Mouse (Mus musculus) MEL (cell line): ENCODE data around the gene Scgb1c1. TPM values are rescaled to one million over a fixed set of nuclear protein-coding genes. Genes with fewer than 3 reads are reported as not detected.

Source experiments
- DNase-seq: peaks from one replicate; pipeline ENCODE4 v3.0.0; 2011; ENCODE audit warnings: low read depth, low spot score
- H3K27ac ChIP-seq: 2 replicates; pipeline ENCODE4 v1.5.1; 2012; ENCODE audit warnings: low read depth, mild to moderate bottlenecking, control low read depth, low read length, moderate library complexity; ENCODE audit not compliant: control insufficient read depth
- H3K27me3 ChIP-seq, 2 experiments: fragments of 150-350 bp in 1 of 2; sonication (generic) in 1 of 2; 2 replicates each; pipeline ENCODE4 v1.6.1; 2012; ENCODE audit warnings: low read length in 2 of 2, mild to moderate bottlenecking in 2 of 2, improper control_type of control experiment in 1 of 2, moderate library complexity in 1 of 2; ENCODE audit not compliant: insufficient read depth in 2 of 2, control insufficient read depth in 1 of 2
- H3K36me3 ChIP-seq, 2 experiments: 2 replicates each; pipeline ENCODE4 v1.6.1; 2012 to 2014; ENCODE audit warnings: low read length in 2 of 2, improper control_type of control experiment in 1 of 2, inconsistent platforms in 1 of 2, mild to moderate bottlenecking in 1 of 2; ENCODE audit not compliant: insufficient read depth in 2 of 2, control insufficient read depth in 1 of 2
- H3K4me1 ChIP-seq, 2 experiments: fragments of 150-350 bp in 1 of 2; sonication (generic) in 1 of 2; 2 replicates each; pipeline ENCODE4 v1.6.1; 2012; ENCODE audit warnings: low read length in 2 of 2, improper control_type of control experiment in 1 of 2, mild to moderate bottlenecking in 1 of 2; ENCODE audit not compliant: insufficient read depth in 2 of 2, control insufficient read depth in 1 of 2
- H3K4me3 ChIP-seq, 2 experiments: fragments of 150-350 bp in 1 of 2; sonication (generic) in 1 of 2; 2 replicates each; pipeline ENCODE4 v1.5.1; 2012; ENCODE audit warnings: low read depth in 2 of 2, low read length in 2 of 2, mild to moderate bottlenecking in 2 of 2, moderate library complexity in 2 of 2, control low read depth in 1 of 2, improper control_type of control experiment in 1 of 2; ENCODE audit not compliant: control insufficient read depth in 1 of 2, insufficient read depth in 1 of 2
- H3K79me2 ChIP-seq: 2 replicates; pipeline ENCODE4 v1.6.1; 2012; ENCODE audit warnings: mild to moderate bottlenecking, low read length, moderate library complexity; ENCODE audit not compliant: control insufficient read depth, poor library complexity, insufficient read depth
- H3K9ac ChIP-seq: 2 replicates; pipeline ENCODE4 v1.6.1; 2012; ENCODE audit warnings: low read depth, mild to moderate bottlenecking, control low read depth, low read length, moderate library complexity; ENCODE audit not compliant: control insufficient read depth, poor library complexity, severe bottlenecking
- H3K9me3 ChIP-seq: fragments of 150-350 bp; sonication (generic); replicated peaks from 2 replicates; pipeline ENCODE4 v1.6.1; 2012; ENCODE audit warnings: mild to moderate bottlenecking, low read length, improper control_type of control experiment, moderate library complexity; ENCODE audit not compliant: insufficient read depth
- BHLHE40 ChIP-seq: IDR thresholded peaks from 2 replicates; pipeline ENCODE4 v1.6.1; 2012; ENCODE audit warnings: low read depth, mild to moderate bottlenecking, inconsistent platforms, low read length, improper control_type of control experiment, borderline replicate concordance
- EP300 ChIP-seq, 2 experiments: IDR thresholded peaks; 2 replicates each; pipeline ENCODE4 v1.6.1; 2011; ENCODE audit warnings: improper control_type of control experiment in 2 of 2, low read length in 2 of 2, low read depth in 1 of 2, mild to moderate bottlenecking in 1 of 2
- ETS1 ChIP-seq: IDR thresholded peaks from 2 replicates; pipeline ENCODE4 v1.6.1; 2012; ENCODE audit warnings: low read depth, mild to moderate bottlenecking, inconsistent platforms, low read length, improper control_type of control experiment, moderate library complexity
- HCFC1 ChIP-seq: IDR thresholded peaks from 2 replicates; pipeline ENCODE4 v1.6.1; 2012; ENCODE audit warnings: low read depth, mild to moderate bottlenecking, inconsistent platforms, low read length, improper control_type of control experiment, moderate library complexity
- KAT2A ChIP-seq: conservative IDR thresholded peaks from 2 replicates; pipeline ENCODE4 v1.6.1; 2012; ENCODE audit warnings: low read depth, low read length, improper control_type of control experiment, inconsistent platforms
- MAFK ChIP-seq: IDR thresholded peaks from 2 replicates; pipeline ENCODE4 v1.6.1; 2011; ENCODE audit warnings: low read depth, mild to moderate bottlenecking, low read length, improper control_type of control experiment, borderline replicate concordance
- MYC ChIP-seq: IDR thresholded peaks from 2 replicates; pipeline ENCODE4 v1.6.1; 2011; ENCODE audit warnings: low read depth, mild to moderate bottlenecking, low read length, improper control_type of control experiment, moderate library complexity
- NRF1 ChIP-seq: IDR thresholded peaks from 2 replicates; pipeline ENCODE4 v1.6.1; 2014; ENCODE audit warnings: low read depth, mild to moderate bottlenecking, inconsistent platforms, low read length, improper control_type of control experiment, moderate library complexity; ENCODE audit not compliant: poor library complexity, insufficient read depth, severe bottlenecking
- POLR2A ChIP-seq, 2 experiments: IDR thresholded peaks; 2 replicates each; pipeline ENCODE4 v1.6.1; 2011 to 2012; ENCODE audit warnings: low read length in 2 of 2, mild to moderate bottlenecking in 2 of 2, control low read depth in 1 of 2, improper control_type of control experiment in 1 of 2, low read depth in 1 of 2, moderate library complexity in 1 of 2; ENCODE audit not compliant: control insufficient read depth in 1 of 2, insufficient read depth in 1 of 2, poor library complexity in 1 of 2
- POLR2AphosphoS5 ChIP-seq: IDR thresholded peaks from 2 replicates; pipeline ENCODE4 v1.6.1; 2012; ENCODE audit warnings: low read depth, borderline replicate concordance, mild to moderate bottlenecking, inconsistent platforms, low read length, moderate library complexity, mixed read lengths
- RAD21 ChIP-seq: IDR thresholded peaks from 2 replicates; pipeline ENCODE4 v1.6.1; 2011; ENCODE audit warnings: mild to moderate bottlenecking, low read depth, low read length, improper control_type of control experiment
- RCOR1 ChIP-seq: IDR thresholded peaks from 2 replicates; pipeline ENCODE4 v1.6.1; 2012; ENCODE audit warnings: low read depth, mild to moderate bottlenecking, inconsistent platforms, low read length, improper control_type of control experiment
- SIN3A ChIP-seq: IDR thresholded peaks from 2 replicates; pipeline ENCODE4 v1.6.1; 2012; ENCODE audit warnings: low read length, improper control_type of control experiment, inconsistent platforms
- SMC3 ChIP-seq: IDR thresholded peaks from 2 replicates; pipeline ENCODE4 v1.6.1; 2011; ENCODE audit warnings: low read depth, low read length, improper control_type of control experiment
- TAL1 ChIP-seq: IDR thresholded peaks from 2 replicates; pipeline ENCODE4 v1.6.1; 2012; ENCODE audit warnings: mild to moderate bottlenecking, inconsistent platforms, low read length, moderate library complexity, mixed read lengths
- TBP ChIP-seq: IDR thresholded peaks from 2 replicates; pipeline ENCODE4 v1.8.0; 2011; ENCODE audit warnings: low read depth, low read length, improper control_type of control experiment
- USF1 ChIP-seq: IDR thresholded peaks from 2 replicates; pipeline ENCODE4 v1.6.1; 2014; ENCODE audit warnings: low read depth, mild to moderate bottlenecking, inconsistent platforms, low read length, improper control_type of control experiment, moderate library complexity
- USF2 ChIP-seq, 2 experiments: IDR thresholded peaks; 2 replicates each; pipeline ENCODE4 v1.6.1; 2011 to 2012; ENCODE audit warnings: improper control_type of control experiment in 2 of 2, low read length in 2 of 2, borderline replicate concordance in 1 of 2, inconsistent platforms in 1 of 2, low read depth in 1 of 2, mild to moderate bottlenecking in 1 of 2; ENCODE audit not compliant: insufficient read depth in 1 of 2
- ZKSCAN1 ChIP-seq: IDR thresholded peaks from 2 replicates; pipeline ENCODE4 v1.6.1; 2012; ENCODE audit warnings: low read depth, mild to moderate bottlenecking, inconsistent platforms, low read length, improper control_type of control experiment, moderate library complexity
- polyA plus RNA-seq, 2 experiments: library from polyadenylated mRNA; stranded (reverse) in 1 of 2; unstranded in 1 of 2; fragments of >175 nt in 1 of 2; fragments of >200 nt in 1 of 2; gene quantifications; 2 replicates each; pipeline versions ENCODE4 v1.2.1 to v1.2.4; 2012; ENCODE audit warnings: low replicate concordance in 2 of 2, low read depth in 1 of 2; ENCODE audit not compliant: insufficient read length in 2 of 2, insufficient read depth in 1 of 2, missing spikeins in 1 of 2
- total RNA-seq: library from RNA; depleted of rRNA; stranded (reverse); fragments of 300-350 nt; gene quantifications from 2 replicates; pipeline ENCODE4 v1.2.3, GENCODE M21; 2012; rRNA removed

Gene Scgb1c1
- total and polyA plus RNA-seq, 3 experiments: not detected

GRCm38 (mm10) chr7:140894611-140895010, 49.3 kb downstream of the Scgb1c1 start:
- no peak for DNase-seq
- Histone ChIP-seq H3K4me3 (no peak overlapping the region), H3K27me3 (no peaks in the 10 kb centered on the region), H3K36me3 (peaks cover 3 to 5% of the 10 kb centered on the region in 2 experiments; a peak in 3 of 4 replicates), H3K9ac (no peak overlapping the region), H3K9me3 (no peaks in the 10 kb centered on the region), H3K27ac (no peak overlapping the region), H3K4me1 (peaks cover 0 to 7% of the 10 kb centered on the region in 2 experiments; a peak in 2 of 4 replicates), H3K79me2 (no peaks in the 10 kb centered on the region)
- no peak for TF ChIP-seq POLR2A (IDR thresholded peaks at IDR 0.05; ENCODE audit: control insufficient read depth in 1 of 2, insufficient read depth in 1 of 2, low read depth in 1 of 2, low read length in 2 of 2, poor library complexity in 1 of 2)
- no peak for TF ChIP-seq USF2 (IDR thresholded peaks at IDR 0.05; ENCODE audit: borderline replicate concordance in 1 of 2, insufficient read depth in 1 of 2, low read depth in 1 of 2, low read length in 2 of 2)
- no peak for TF ChIP-seq RCOR1
- no peak for TF ChIP-seq BHLHE40
- no peak for TF ChIP-seq POLR2AphosphoS5
- TF ChIP-seq SMC3: no peak
- TF ChIP-seq RAD21: no peak
- no peak for TF ChIP-seq ETS1
- no peak for TF ChIP-seq MAFK
- no peak for TF ChIP-seq TAL1
- TF ChIP-seq USF1: no peak
- no peak for TF ChIP-seq KAT2A
- TF ChIP-seq SIN3A: no peak
- TF ChIP-seq TBP: no peak
- no peak for TF ChIP-seq HCFC1
- TF ChIP-seq MYC: no peak
- no peak for TF ChIP-seq EP300 (IDR thresholded peaks at IDR 0.05; ENCODE audit: low read depth in 1 of 2, low read length in 2 of 2)
- TF ChIP-seq NRF1: no peak
- no peak for TF ChIP-seq ZKSCAN1

Other genes with a start within 250 kb of the Scgb1c1 start
- not detected in 2 replicates for gene Olfr46, start 244.3 kb upstream of the Scgb1c1 start, total RNA-seq
- gene Olfr46, start 244.3 kb upstream of the Scgb1c1 start, polyA plus RNA-seq: not detected
- gene Olfr61, start 216.6 kb upstream of the Scgb1c1 start, total RNA-seq: not detected in 2 replicates
- gene Olfr61, start 216.6 kb upstream of the Scgb1c1 start, polyA plus RNA-seq: not detected
- gene Olfr53, start 199.1 kb upstream of the Scgb1c1 start, total RNA-seq: not detected in 2 replicates
- gene Olfr53, start 199.1 kb upstream of the Scgb1c1 start, polyA plus RNA-seq: not detected
- gene Olfr539, start 185.6 kb upstream of the Scgb1c1 start, total RNA-seq: not detected in 2 replicates
- gene Olfr539, start 185.6 kb upstream of the Scgb1c1 start, polyA plus RNA-seq: not detected
- not detected in 2 replicates for gene Olfr45, start 163.6 kb upstream of the Scgb1c1 start, total RNA-seq
- gene Olfr45, start 163.6 kb upstream of the Scgb1c1 start, polyA plus RNA-seq: not detected
- not detected in 2 replicates for gene Olfr541, start 148.3 kb upstream of the Scgb1c1 start, total RNA-seq
- not detected for gene Olfr541, start 148.3 kb upstream of the Scgb1c1 start, polyA plus RNA-seq
- gene Cyp2e1, start 81.8 kb upstream of the Scgb1c1 start, total RNA-seq: not detected in 2 replicates
- gene Cyp2e1, start 81.8 kb upstream of the Scgb1c1 start, polyA plus RNA-seq: not detected
- gene Syce1, start 57.7 kb upstream of the Scgb1c1 start, total RNA-seq: not detected in 2 replicates
- not detected for gene Syce1, start 57.7 kb upstream of the Scgb1c1 start, polyA plus RNA-seq
- gene Zfp941, start 23.4 kb upstream of the Scgb1c1 start, total RNA-seq: not detected in 2 replicates
- not detected for gene Zfp941, start 23.4 kb upstream of the Scgb1c1 start, polyA plus RNA-seq
- gene Urah, start 10.5 kb upstream of the Scgb1c1 start, total RNA-seq: not detected in 2 replicates
- gene Urah, start 10.5 kb upstream of the Scgb1c1 start, polyA plus RNA-seq: not detected
- gene Odf3, start 2.3 kb downstream of the Scgb1c1 start, total RNA-seq: not detected in 2 replicates
- not detected for gene Odf3, start 2.3 kb downstream of the Scgb1c1 start, polyA plus RNA-seq
- not detected in 2 replicates for gene Gm45785, start 10.8 kb downstream of the Scgb1c1 start, total RNA-seq
- not detected for gene Gm45785, start 10.8 kb downstream of the Scgb1c1 start, polyA plus RNA-seq
- 44.5 and 52.3 TPM in 2 replicates for gene Ric8a, start 11.4 kb downstream of the Scgb1c1 start, total RNA-seq
- 10 to 100 TPM in 1 of 2 experiments, not detected in 1; 63.4 TPM for gene Ric8a, start 11.4 kb downstream of the Scgb1c1 start, polyA plus RNA-seq
- gene Bet1l, start 12.0 kb downstream of the Scgb1c1 start, total RNA-seq: 12.1 and 16.0 TPM in 2 replicates
- gene Bet1l, start 12.0 kb downstream of the Scgb1c1 start, polyA plus RNA-seq: 10 to 100 TPM in 1 of 2 experiments, not detected in 1; 26.2 TPM
- gene Psmd13, start 36.4 kb downstream of the Scgb1c1 start, total RNA-seq: 165 and 191 TPM in 2 replicates
- gene Psmd13, start 36.4 kb downstream of the Scgb1c1 start, polyA plus RNA-seq: 100 to 1,000 TPM in 1 of 2 experiments, not detected in 1; 215 TPM
- 16.0 and 16.1 TPM in 2 replicates for gene Sirt3, start 36.8 kb downstream of the Scgb1c1 start, total RNA-seq
- gene Sirt3, start 36.8 kb downstream of the Scgb1c1 start, polyA plus RNA-seq: 10 to 100 TPM in 1 of 2 experiments, not detected in 1; 19.5 TPM
- not detected in 2 replicates for gene Cox8b, start 54.9 kb downstream of the Scgb1c1 start, total RNA-seq
- not detected for gene Cox8b, start 54.9 kb downstream of the Scgb1c1 start, polyA plus RNA-seq
- not detected in 2 replicates for gene Nlrp6, start 75.4 kb downstream of the Scgb1c1 start, total RNA-seq
- not detected for gene Nlrp6, start 75.4 kb downstream of the Scgb1c1 start, polyA plus RNA-seq
- gene Pgghg, start 95.8 kb downstream of the Scgb1c1 start, total RNA-seq: 3.0 and 3.2 TPM in 2 replicates
- 1 to 10 TPM in 1 of 2 experiments, not detected in 1; 7.2 TPM for gene Pgghg, start 95.8 kb downstream of the Scgb1c1 start, polyA plus RNA-seq
- 0.31 TPM in 1 of 2 replicates, not detected in the other for gene Ifitm5, start 104.7 kb downstream of the Scgb1c1 start, total RNA-seq
- gene Ifitm5, start 104.7 kb downstream of the Scgb1c1 start, polyA plus RNA-seq: 1 to 10 TPM in 1 of 2 experiments, not detected in 1; 1.1 TPM
- not detected in 2 replicates for gene Gm45717, start 110.4 kb downstream of the Scgb1c1 start, total RNA-seq
- not detected for gene Gm45717, start 110.4 kb downstream of the Scgb1c1 start, polyA plus RNA-seq
- 177 and 213 TPM in 2 replicates for gene Ifitm2, start 110.4 kb downstream of the Scgb1c1 start, total RNA-seq
- 100 to 1,000 TPM in 1 of 2 experiments, not detected in 1; 317 TPM for gene Ifitm2, start 110.4 kb downstream of the Scgb1c1 start, polyA plus RNA-seq
- 0.23 TPM in 1 of 2 replicates, not detected in the other for gene Ifitm1, start 121.7 kb downstream of the Scgb1c1 start, total RNA-seq
- gene Ifitm1, start 121.7 kb downstream of the Scgb1c1 start, polyA plus RNA-seq: not detected
- 4.2 and 6.4 TPM in 2 replicates for gene Ifitm3, start 165.2 kb downstream of the Scgb1c1 start, total RNA-seq
- gene Ifitm3, start 165.2 kb downstream of the Scgb1c1 start, polyA plus RNA-seq: 10 to 100 TPM in 1 of 2 experiments, not detected in 1; 12.8 TPM
- not detected in 2 replicates for gene Ifitm6, start 172.4 kb downstream of the Scgb1c1 start, total RNA-seq
- gene Ifitm6, start 172.4 kb downstream of the Scgb1c1 start, polyA plus RNA-seq: not detected
- gene Gm17387, start 183.6 kb downstream of the Scgb1c1 start, total RNA-seq: not detected in 2 replicates
- gene Gm17387, start 183.6 kb downstream of the Scgb1c1 start, polyA plus RNA-seq: not detected
- gene B4galnt4, start 215.6 kb downstream of the Scgb1c1 start, total RNA-seq: 0.78 and 0.81 TPM in 2 replicates
- gene B4galnt4, start 215.6 kb downstream of the Scgb1c1 start, polyA plus RNA-seq: 1 to 10 TPM in 1 of 2 experiments, not detected in 1; 8.0 TPM
- not detected in 2 replicates for gene Pkp3, start 232.7 kb downstream of the Scgb1c1 start, total RNA-seq
- not detected for gene Pkp3, start 232.7 kb downstream of the Scgb1c1 start, polyA plus RNA-seq